Mouse (Mus musculus) CD8-positive naive resting alpha-beta T cell, adult 57 days (primary cell): ENCODE results near the gene Olfr1179. TPM values are rescaled to one million over a fixed set of nuclear protein-coding genes. Genes with fewer than 3 reads are reported as not detected.

Experiments used
- total RNA-seq: library from RNA; stranded (reverse); gene quantifications from one replicate; pipeline ENCODE4 v1.2.4, GENCODE M21; 2023

Olfr1179 gene
- total RNA-seq: not detected

GRCm38 (mm10) chr2:88406353-88406752, at the start of gene Olfr1179:
Olfr1179 (minus strand) TSS chr2:88406453.

GRCm38 (mm10) chr2:88454567-88454966, 48.3 kb upstream of the Olfr1179 start, which contains the start of gene Olfr1183:
Olfr1183 (plus strand) TSS chr2:88454867.

GRCm38 (mm10) chr2:88449031-88449430, 42.8 kb upstream of the Olfr1179 start, which contains the start of gene Gm13757:
Gm13757 (minus strand) TSS chr2:88449131.

GRCm38 (mm10) chr2:88426071-88426470, 19.8 kb upstream of the Olfr1179 start, which contains the start of gene Olfr1181:
Olfr1181 (minus strand) TSS chr2:88426171.

GRCm38 (mm10) chr2:88419051-88419450, 12.8 kb upstream of the Olfr1179 start, which contains the start of gene Olfr1180:
Olfr1180 (minus strand) TSS chr2:88419151.

GRCm38 (mm10) chr2:88386762-88387161, 19.5 kb downstream of the Olfr1179 start, which contains the start of gene Olfr1178:
Olfr1178 (plus strand) TSS chr2:88387062.

Other genes starting within 250 kb of the Olfr1179 start
- not detected for gene Olfr1168, start 224.6 kb downstream of the Olfr1179 start, total RNA-seq
- not detected for gene Olfr1170, start 178.1 kb downstream of the Olfr1179 start, total RNA-seq
- gene Olfr1173, start 126.6 kb downstream of the Olfr1179 start, total RNA-seq: not detected
- gene Olfr1174-ps, start 91.3 kb downstream of the Olfr1179 start, total RNA-seq: not detected
- not detected for gene Olfr1175-ps, start 79.2 kb downstream of the Olfr1179 start, total RNA-seq
- gene Olfr1176, start 69.7 kb downstream of the Olfr1179 start, total RNA-seq: not detected
- gene Olfr1177-ps, start 60.0 kb downstream of the Olfr1179 start, total RNA-seq: not detected
- gene Olfr1178, start 19.4 kb downstream of the Olfr1179 start, total RNA-seq: not detected
- gene Olfr1180, start 12.7 kb upstream of the Olfr1179 start, total RNA-seq: not detected
- not detected for gene Olfr1181, start 19.7 kb upstream of the Olfr1179 start, total RNA-seq
- not detected for gene Gm13757, start 42.7 kb upstream of the Olfr1179 start, total RNA-seq
- not detected for gene Olfr1183, start 48.4 kb upstream of the Olfr1179 start, total RNA-seq
- gene Olfr1184, start 77.1 kb upstream of the Olfr1179 start, total RNA-seq: not detected
- not detected for gene Olfr1185-ps1, start 86.9 kb upstream of the Olfr1179 start, total RNA-seq
- gene Olfr1186, start 112.1 kb upstream of the Olfr1179 start, total RNA-seq: not detected
- gene Olfr1188, start 150.5 kb upstream of the Olfr1179 start, total RNA-seq: not detected
- not detected for gene Olfr1189, start 180.0 kb upstream of the Olfr1179 start, total RNA-seq
- 0.12 TPM for gene Olfr1191-ps1, start 234.1 kb upstream of the Olfr1179 start, total RNA-seq
- gene Olfr1192-ps1, start 242.1 kb upstream of the Olfr1179 start, total RNA-seq: not detected